Mouse (Mus musculus) cerebellum, adult 11-12 months (tissue): Measurements from ENCODE around the gene Disp3.
A peak's percentile ranks its signal among the peaks of the same experiment; 100 is the strongest.

Experiments used
- DNase-seq: peaks from one replicate; pipeline ENCODE4 v3.0.0; 2022

The Disp3 gene

DNA sequence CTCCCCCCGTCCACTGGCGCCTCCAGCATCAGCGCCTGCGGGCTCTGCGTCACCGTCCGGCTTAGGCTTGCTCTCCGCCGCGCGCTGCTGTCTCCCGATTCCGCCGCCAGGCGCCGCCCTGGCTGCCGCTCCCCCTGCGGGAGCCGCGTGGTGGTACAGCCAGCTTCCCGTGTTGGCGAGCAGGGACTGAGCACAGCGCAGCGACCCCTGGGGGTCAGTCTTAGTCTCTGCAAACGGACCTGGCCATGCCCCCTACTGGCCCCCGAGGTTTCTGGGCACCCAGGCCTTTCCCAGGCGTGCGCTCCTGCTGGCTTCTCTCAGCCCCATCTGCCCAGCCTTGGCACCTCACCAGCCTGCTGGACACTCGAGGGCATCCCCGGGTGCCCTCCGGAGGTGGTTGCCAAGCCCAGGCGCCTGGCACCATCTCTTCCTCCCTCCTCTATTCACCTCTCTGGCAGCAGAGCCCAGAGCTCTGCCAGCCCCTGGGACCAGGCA, 337 bp upstream of the Disp3 start:
- DNase-seq = peak; percentile 99

DNA sequence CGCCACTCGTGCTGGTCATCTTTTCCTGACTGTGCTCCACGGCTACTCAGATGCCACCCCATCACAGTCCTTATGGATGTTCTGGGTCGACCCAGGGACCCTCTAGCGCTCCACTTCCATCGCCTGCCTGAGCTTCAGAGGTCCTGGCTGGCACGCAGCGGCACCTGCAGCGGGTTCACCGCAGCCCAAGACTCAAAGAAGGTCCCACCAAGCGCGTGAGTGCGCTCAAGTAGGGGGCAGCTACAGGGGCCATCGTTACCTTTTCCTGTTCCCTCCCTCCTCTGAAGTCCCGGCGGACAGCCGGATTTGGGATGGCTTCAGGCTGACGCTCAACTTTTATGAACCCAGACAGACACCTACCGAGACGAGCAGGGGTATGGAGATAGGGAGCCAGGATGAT, 724 bp downstream of the Disp3 start:
- peak; percentile 26 for DNase-seq

DNA sequence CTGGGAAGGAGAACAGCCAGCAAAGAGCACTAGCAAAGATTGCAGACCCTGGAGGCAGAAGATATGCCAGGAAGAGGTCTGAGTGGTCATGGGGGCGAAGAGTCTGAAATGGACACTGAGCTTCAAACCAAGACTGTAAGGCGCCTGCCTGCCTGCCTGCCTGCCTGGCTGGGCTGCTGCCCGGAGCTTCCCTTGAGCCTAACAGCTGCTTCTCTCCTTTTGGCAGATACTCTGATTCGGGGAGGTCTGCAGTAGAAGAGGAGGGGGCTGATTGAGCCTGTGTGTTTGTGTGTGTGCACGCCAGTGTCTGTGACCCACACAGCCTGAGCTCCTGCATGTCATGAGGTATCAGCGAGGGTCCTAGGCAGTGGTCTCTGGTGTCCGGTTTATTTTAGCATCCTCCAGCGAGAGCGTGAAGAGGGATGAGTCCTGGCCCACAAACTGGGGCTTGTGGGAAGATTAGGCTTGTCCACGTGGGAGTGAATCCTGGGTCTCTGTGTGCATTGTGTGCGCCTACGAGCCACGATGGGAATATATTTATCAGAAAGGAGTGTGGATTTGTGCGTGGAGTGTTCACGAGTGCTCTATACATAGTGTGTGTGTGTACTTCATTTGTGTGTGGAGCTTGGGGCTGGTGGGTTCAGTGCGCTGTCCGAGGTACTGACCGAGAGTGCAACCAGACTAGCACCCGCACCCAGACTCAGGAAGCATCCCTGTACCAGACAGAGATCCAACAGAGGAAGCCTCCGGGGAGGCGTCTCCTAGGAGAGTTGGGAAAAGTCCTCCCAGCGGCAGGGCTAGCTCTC, 1.3 kb downstream of the Disp3 start:
- DNase-seq = peak; percentile 19

DNA sequence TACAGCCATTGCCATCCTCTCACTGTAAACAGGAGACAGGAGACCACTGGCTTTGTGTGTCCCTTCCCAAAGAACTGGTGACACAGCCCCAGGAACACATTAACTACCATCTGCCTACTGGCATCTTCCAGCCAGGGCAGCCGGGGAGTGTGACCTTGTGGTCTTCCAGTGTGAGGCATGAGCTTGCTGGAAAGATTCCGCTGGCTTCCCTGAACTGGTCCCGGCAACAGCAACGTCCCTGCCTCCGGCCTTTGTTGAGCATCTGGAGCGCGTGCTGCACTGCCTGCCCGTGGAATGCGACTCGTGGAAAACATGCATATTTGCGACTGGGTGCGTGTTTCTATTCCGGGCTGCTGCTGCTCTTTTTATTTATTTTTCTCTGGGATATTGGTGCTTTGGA, 3.5 kb downstream of the Disp3 start:
- no peak for DNase-seq

DNA sequence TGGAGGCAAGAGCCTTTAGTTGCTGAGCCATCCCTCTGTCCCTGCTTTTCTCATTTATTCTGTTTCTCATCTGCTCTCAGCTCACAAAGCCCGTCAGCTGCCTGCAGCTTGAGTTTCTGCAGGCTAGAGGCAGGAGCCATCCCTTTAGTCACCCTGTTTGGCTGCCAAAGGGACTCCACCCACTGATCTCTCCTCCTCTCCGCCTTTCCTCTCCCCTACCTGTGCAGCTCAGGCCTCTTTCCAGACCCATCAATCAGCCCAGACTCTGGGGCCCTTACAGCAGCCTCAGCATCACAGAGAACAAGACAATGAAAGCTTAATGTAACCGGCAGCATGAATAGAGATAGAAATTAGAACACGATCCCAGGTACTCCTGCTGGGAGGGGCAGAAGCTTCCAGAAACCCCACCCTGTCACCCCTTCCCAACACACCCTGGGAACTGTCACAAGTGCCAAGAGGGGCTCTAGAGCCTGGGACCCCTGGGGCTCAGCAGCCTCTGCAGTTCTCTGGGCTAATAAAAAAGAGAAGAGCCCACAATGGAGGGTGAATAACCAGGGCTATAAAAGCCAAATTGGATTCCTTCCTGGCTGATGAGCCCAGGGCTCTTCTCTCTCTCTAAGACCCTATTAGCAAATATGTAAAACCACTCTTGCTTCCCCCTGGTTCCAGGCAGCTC, 10.8 kb downstream of the Disp3 start:
- DNase-seq = no peak

DNA sequence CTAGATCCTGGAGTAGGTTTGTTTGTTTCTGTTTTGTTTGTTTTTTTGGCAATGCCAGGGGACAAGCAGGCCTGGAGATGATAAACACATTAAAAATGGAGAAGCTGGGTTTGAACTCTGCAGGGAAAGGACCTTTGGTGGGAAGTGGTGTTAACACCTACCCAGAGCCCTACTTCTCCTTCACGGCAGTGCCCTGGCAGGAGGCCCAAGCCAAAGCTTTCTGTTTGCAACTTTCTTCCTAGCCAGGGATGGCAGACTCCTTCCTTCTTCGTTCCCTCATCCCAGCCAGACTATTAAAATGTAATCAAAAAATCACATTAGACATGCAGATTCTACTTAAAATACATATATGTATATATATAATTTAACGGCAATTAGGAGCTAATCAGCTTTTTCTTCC, 13.1 kb downstream of the Disp3 start:
- no peak for DNase-seq

DNA sequence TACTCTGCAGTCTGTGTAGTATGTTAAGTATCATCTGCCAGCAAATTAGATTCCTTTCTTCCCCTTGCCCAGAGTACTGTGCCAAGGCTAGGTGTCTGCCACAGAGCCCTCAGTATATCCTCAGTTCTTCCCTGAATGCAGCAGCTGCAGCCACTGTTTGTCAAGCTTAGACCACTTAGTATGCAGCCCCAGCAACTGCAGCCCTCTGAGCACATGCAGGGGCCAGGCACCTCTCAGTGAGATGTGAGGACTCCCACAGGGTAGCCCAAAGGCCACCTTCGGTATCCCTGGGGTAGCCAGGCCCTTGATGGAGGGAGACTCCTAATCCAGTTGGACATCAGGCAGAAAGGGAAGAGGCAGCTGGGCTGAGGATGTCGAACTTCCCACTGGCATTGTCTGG, 14.5 kb downstream of the Disp3 start:
- DNase-seq = no peak

DNA sequence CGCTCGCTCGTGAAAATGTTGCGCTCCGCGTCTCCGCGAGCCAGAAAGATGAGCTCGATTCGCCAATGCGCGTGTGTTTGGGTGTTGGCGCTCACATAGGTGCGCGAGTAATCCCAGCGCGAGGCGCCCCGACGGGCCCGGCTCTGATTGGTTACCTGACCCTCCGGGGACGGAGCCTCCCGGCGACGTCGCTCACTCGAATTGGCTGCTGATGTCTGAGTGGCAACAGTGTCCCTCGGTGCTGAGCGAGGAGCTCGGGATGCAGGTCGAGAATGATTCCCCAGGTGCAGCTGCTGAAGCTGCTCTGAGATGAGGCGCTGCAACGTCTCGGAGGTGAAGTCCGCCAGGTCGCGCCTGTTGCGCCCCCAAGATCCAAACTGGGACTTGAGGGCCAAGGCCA, 16.1 kb downstream of the Disp3 start:
- DNase-seq = no peak

DNA sequence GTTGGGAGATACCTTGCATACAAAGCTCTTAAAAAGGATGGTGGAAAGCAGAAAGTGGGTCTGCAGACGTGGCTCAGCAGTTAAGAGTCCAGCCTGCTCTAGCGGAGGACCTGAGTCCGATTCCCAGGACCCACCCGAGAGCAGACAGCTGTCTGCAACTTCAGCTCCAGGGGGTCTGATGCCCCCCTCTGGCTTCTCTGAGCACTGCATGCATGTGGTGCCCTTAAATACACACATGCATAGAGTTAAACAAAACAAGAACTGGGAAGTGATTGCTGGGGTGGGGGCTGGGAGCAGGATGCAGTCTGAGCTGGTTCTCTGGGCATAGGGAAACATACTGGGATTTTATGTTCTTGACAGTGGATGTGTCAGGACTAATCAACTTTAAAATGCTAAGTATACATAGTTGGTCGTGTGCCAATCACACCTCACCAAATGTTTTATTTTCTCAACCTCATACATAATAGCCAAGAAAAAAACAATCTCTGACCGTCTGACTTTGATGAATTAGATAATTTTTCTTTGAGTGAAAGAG, 20.7 kb downstream of the Disp3 start:
- no peak for DNase-seq

DNA sequence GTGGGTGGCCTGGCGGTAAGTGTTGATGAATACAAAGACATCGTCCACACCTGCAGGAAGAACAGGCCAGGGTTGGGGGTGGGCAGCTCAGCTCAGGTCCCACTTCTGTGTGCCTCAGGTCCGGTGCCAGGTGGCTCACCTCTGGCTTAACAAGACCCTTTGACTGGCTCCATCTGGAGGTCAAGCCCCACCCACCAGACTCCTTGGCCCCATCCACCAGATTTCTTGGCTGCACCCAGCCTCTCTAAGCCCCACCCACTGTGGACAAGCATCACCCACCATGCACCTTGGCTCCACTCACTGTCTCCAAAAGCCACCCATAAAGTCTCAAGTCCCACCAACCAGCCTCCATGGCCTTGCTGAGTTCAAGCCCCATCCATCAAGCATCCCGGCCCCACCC, 27.8 kb downstream of the Disp3 start:
- DNase-seq = no peak

DNA sequence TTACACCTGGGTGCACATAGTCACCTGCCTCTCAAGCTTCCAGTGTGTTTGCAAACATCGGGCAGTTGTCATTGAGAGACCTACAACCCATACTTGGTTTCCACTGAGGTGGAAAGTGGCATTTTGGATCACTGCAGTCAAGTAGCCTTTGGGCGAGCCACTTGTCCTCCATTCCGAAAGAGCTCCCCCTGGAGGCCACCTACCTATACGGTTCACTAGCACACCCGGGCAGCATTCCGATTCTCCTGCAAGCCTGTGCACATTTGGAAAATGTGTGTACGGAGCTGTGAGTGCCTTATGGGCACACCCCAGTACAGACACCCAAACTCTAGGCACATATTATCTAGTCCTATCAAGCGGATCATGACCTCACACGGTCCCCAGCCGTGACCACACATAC, 38.4 kb downstream of the Disp3 start:
- no peak for DNase-seq

DNA sequence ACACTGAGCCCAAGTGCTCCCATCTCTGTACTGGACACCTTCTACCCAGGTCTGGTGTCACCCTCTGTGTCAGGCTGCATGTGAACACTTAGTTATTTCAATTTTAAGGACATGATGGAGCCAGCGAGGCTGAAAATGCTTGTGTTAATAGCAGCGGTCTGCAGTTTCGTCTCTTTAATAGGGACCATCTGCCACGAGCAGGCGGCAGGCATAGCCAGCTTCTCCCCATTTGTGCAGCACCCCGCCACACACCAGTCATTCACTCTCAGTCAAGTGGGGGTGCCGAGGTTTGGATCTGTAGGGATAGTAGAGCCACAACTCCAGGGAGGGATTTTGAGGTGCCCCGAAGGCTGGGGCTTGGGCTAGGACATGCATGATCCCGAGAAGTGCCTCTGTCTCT, 47.4 kb downstream of the Disp3 start:
- DNase-seq = no peak

DNA sequence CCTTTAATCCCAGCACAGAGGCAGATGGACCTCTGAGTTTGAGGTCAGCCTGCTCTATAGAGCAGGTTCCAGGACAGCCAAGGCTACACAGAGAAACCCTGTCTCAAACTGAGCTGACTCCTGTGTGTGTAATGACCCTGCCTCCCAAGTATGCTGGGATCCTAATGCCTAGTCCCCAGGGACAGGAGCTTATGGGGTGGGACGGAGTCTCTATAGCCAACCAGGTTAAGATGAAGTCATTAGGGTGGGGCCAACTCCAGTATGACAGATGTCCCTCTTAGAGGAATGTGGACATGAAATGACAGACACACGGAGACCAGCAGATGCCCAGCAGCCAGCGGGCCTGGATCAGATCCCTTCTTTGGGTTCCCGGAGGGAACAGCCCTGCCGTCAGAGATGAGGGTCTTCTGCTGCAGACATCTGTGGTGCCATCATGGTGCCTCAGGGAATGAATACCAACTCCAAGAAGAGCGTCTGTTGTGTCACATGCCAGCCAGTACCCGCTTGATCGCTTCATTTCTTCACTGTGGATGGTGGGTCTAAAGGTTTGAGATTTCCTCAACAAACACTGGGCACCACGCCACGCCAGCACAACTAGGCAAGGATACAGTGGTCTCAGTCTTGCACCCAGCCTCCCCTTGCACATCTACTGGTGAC, 48.2 kb downstream of the Disp3 start:
- no peak for DNase-seq

DNA sequence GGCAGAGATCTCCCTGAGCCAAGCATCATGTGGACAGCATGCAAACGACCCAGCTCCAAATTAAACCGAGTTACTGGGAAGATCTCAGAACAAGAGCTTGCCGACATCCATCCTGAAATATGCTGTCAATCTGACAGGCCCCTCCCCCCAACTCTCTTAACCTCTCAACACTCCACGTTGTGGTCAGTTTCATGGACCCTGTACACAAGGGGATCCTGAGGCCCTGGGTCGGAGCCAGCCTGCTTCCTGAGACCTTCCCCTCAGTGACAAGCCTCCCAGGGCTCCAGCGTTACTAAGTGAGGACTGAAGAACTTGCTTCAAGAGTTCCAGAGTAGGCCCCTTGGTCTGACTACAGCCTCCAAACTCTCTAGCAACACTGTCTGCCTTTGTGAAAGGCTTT, 48.8 kb downstream of the Disp3 start:
- no peak for DNase-seq

DNA sequence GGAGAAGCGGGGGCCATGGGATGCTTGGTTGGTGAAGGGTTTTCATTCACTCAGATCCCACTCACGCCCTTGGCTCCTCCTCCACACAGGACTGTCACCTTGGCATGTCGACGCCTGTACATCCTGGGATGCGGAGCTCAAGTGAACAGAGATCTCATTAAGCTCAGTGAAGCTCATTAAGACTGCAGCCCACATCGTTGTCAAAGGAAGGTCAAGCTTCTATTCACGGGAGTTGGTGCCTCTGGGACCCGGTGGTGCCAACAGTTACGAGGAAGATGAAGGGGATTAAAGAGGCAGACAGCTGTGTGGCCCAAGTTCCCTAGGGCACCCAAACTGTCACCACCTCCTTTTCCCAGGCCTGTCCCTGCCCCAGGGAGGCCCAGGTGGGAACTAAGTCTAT, 49.5 kb downstream of the Disp3 start:
- DNase-seq = no peak

DNA sequence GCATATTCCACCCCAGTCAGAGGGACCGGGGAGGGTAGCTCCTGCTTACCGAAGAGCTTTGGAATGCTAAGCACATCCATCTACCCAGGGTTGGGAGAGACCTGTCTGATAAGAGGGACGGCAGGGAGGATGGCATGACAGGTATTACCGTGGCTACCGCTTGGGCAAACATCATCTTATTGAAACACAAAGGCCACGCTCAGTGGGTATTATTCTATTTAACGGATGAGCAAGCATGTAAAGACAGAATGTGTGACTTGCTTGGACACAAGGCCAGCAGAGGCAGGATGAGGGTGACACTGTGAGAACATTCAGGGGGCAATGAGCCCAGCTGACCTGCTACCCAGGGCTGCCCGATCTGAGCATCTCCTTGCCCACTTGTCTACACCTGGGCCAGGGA, 51.1 kb downstream of the Disp3 start:
- no peak for DNase-seq

DNA sequence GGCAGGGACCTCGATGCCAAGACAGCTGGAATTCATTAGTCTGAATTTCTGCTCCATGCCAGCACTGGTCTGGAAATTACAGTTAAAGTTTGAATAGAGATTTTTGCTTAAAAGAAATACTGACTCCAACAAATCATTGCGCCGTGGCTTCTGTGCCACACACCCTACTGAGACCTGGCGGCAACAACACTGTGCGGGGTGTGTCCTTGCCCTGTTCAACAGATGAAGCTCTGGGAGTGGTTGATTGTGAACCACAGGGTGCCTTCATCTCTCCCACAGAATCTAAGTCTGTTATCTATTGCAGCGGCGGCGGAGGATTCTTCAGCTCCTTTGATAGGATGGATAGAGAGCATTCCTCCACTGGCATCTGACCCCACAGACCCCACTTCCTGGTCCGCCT, 54.7 kb downstream of the Disp3 start:
- DNase-seq = no peak

DNA sequence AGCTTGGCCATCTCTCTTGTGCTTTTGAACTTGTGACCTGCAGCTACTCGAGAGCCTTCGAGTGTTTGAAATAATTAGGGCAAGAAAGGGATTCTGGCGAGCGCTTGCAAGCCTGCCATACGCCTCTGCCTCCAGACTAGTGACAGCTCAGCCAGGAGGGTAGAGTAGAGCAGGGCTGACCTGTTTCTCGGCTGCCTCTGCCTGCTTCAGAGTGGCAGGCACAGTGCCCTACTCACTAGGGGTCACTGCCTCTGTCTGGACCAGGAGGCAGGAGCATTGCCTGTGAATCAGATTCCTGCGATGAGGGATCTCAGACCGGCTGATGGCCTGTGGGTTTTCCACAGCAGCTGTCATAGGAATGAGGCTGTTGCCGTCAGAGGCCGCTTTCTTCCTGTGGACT, 55.1 kb downstream of the Disp3 start:
- DNase-seq = peak; percentile 17

DNA sequence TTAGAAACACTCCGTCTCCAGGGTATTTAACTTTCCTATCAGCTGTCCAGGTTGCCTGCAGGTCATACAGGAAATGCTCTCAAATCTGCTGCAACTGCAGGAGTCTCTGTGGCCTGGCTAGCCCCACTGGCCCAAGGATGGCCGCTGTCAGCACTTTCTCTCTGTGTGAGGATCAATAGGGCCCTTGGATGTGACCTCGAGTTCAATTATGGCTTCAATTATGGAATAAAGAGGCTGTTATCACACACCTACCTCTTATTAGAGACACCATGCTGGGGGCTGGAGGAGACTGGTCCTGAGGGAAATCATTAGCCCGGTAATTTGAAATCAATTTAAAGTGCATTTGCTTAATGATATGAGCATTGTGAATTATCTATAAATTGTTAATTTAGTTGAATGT, 55.6 kb downstream of the Disp3 start:
- DNase-seq = no peak

DNA sequence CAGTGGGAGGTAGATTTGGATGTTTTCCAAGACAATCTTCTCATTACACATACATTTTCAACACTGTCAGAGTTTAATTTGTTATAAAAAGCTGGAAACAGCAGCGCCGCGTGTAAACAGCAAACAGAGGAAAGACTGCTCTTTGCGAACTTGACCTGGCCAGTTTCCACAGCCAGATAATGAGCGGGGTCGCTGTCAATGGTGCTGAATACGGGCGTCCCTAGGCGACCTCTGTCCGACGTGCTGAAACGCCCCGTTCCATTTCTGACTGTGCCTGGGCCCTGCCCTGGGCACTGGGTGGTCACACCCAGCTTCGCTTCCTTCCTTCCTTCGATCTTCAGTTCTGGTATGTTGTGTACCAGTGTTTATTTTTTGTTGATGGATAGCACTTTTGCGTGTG, 58.1 kb downstream of the Disp3 start:
- DNase-seq = no peak

DNA sequence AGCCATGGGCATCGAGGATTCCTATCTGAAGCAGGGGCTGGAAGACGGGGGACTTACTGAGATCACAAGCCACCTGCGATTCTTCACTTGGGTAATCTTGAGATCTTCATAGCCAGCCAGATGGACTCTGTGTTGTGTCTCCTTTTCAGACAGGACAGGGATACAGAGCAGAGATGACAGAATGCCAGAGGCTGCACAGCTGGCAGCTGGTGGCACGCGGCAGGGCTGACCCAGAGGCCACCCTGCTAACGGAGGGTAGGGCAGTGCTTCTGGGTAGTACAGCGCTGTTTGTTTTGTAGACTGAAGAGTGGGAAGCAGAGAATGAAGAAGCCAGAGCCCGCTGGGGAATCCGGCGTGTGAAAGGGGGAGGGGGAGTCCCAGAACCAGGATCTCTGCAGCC, 64.8 kb downstream of the Disp3 start:
- no peak for DNase-seq

DNA sequence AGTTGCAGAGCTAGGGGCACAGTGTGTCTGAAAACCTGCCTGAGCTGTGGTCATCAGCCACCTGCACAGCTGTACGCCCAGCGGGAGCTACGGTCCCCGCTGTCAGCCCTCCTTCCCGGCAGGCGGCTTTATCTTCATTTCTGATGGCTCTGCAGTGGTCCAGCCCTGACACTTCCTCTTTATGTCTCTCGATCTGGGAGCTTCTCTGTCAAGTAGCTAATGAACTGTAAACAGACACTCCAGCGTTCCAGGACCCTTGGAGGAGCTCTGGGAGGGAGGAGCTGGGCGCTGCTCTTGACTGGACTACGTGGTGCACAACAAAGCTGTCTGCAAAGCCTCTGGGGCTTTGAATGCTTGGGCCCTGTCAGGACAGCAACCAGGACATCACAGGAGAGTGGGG, 67.1 kb downstream of the Disp3 start:
- no peak for DNase-seq

DNA sequence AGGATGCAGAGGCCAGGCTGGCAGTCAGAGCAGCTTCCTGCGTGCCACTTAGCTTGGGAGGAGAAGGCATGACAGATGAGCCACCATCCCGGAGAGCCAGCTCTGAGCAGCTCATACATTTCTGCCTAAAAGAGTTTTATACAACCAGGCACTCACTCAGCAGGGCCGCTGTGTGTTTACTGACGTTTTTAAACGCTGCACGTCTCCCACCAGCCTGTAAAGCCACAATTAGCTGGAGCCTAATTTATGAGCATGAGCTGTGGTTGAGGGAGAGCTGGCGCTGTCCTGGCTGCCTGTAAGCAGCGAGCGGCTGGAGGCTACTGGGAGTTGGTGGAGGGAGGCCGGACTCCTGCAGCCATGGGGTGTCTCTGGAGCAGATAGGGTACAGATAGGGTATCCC, 69.5 kb downstream of the Disp3 start:
- no peak for DNase-seq
